ENCODE assay signal across 11 mouse cellular contexts in genomic region chr4:134018038-134018778, GRCm38 (mm10). TPM values are rescaled to one million over a fixed set of nuclear protein-coding genes. Genes with fewer than 3 reads are reported as not detected.
DNase-seq lines count a peak whose midpoint lies in the region; ATAC-seq lines count a peak whose summit lies in the region.
"Had no signal": no experiment of that assay in that cellular context is flagged by ENCODE, and none has a peak within 500 bp of the region (broad histone marks: within the 10 kb centered on the region; RNA-seq: fewer than 3 reads in every experiment).

No protein-coding gene starts in this region.

- H3K36me3 ChIP-seq in heart, embryonic 14.5 days (ENCODE audit: control insufficient read depth, insufficient read depth, low read length), result no peaks in the 10 kb centered on the region
- peaks cover 9% of the 10 kb centered on the region; the same call in 1 of the 2 replicates for H3K36me3 ChIP-seq in embryonic facial prominence, embryonic 10.5 days (replicated peaks)
- H3K36me3 ChIP-seq in intestine, embryonic 15.5 days, result no peaks in the 10 kb centered on the region
- H3K36me3 ChIP-seq in midbrain, embryonic 15.5 days (replicated peaks), result no peaks in the 10 kb centered on the region

- H3K27me3 ChIP-seq in heart, embryonic 14.5 days (ENCODE audit: control insufficient read depth, insufficient read depth, low read length), result peaks cover 48% of the 10 kb centered on the region
- no peaks in the 10 kb centered on the region for H3K27me3 ChIP-seq in embryonic facial prominence, embryonic 10.5 days (replicated peaks; ENCODE audit: low read depth, poor library complexity, severe bottlenecking)
- H3K27me3 ChIP-seq in intestine, embryonic 15.5 days (replicated peaks), result peaks cover 42% of the 10 kb centered on the region
- peaks cover 11% of the 10 kb centered on the region; the same call in 1 of the 2 replicates for H3K27me3 ChIP-seq in midbrain, embryonic 15.5 days (replicated peaks)

- H3K9ac ChIP-seq in heart, embryonic 14.5 days (ENCODE audit: low read length), result peak overlapping the region; percentile 11; the same call in 1 of the 2 replicates
- H3K9ac ChIP-seq in intestine, embryonic 15.5 days, result no peak overlapping the region
- peak overlapping the region; percentile 30; the same call in 1 of the 2 replicates for H3K9ac ChIP-seq in midbrain, embryonic 15.5 days

- peak overlapping the region; percentile 55 for H3K4me2 ChIP-seq in heart, embryonic 14.5 days (ENCODE audit: low read length)
- H3K4me2 ChIP-seq in intestine, embryonic 15.5 days (replicated peaks), result peak overlapping the region; percentile 49
- H3K4me2 ChIP-seq in midbrain, embryonic 15.5 days, result peak overlapping the region; percentile 63

- H3K4me3 ChIP-seq in heart, embryonic 14.5 days (ENCODE audit: control insufficient read depth in 1 of 2, insufficient read depth in 1 of 2, low read depth in 1 of 2, low read length in 2 of 2), result peak overlapping the region; percentile 20 to 24
- peak overlapping the region; percentile 69 for H3K4me3 ChIP-seq in embryonic facial prominence, embryonic 10.5 days
- H3K4me3 ChIP-seq in intestine, embryonic 15.5 days (replicated peaks), result peak overlapping the region; percentile 13; the same call in 1 of the 2 replicates
- peak overlapping the region; percentile 37 for H3K4me3 ChIP-seq in midbrain, embryonic 15.5 days
- H3K4me3 ChIP-seq: megakaryocyte, embryonic 14.5 days had no signal

- H3K27ac ChIP-seq in heart, embryonic 14.5 days (replicated peaks in 1 of 2; ENCODE audit: control insufficient read depth in 1 of 2, insufficient read depth in 1 of 2, low read depth in 2 of 2, low read length in 2 of 2), result no peak overlapping the region
- peak overlapping the region; percentile 89 for H3K27ac ChIP-seq in embryonic facial prominence, embryonic 10.5 days (replicated peaks)
- H3K27ac ChIP-seq in intestine, embryonic 15.5 days, result no peak overlapping the region
- H3K27ac ChIP-seq in midbrain, embryonic 15.5 days, result no peak overlapping the region

- no peaks in the 10 kb centered on the region for H3K9me3 ChIP-seq in heart, embryonic 14.5 days (ENCODE audit: control insufficient read depth, low read length)
- H3K9me3 ChIP-seq in embryonic facial prominence, embryonic 10.5 days, result no peaks in the 10 kb centered on the region
- H3K9me3 ChIP-seq in intestine, embryonic 15.5 days, result no peaks in the 10 kb centered on the region
- no peaks in the 10 kb centered on the region for H3K9me3 ChIP-seq in midbrain, embryonic 15.5 days

- WGBS in heart, embryonic 14.5 days, result under 1% methylated on average over 45 of the region's 46 CpGs
- under 1% methylated on average over 46 of the region's 46 CpGs for WGBS in embryonic facial prominence, embryonic 10.5 days
- WGBS in intestine, embryonic 15.5 days, result 1% methylated on average over 46 of the region's 46 CpGs
- WGBS in midbrain, embryonic 15.5 days, result under 1% methylated on average over 45 of the region's 46 CpGs

- H3K4me1 ChIP-seq in heart, embryonic 14.5 days (ENCODE audit: control insufficient read depth in 2 of 2, insufficient read depth in 2 of 2, low read length in 2 of 2), result peaks cover 8 to 14% of the 10 kb centered on the region in 2 experiments; a peak in 2 of 4 replicates
- peaks cover 72% of the 10 kb centered on the region for H3K4me1 ChIP-seq in embryonic facial prominence, embryonic 10.5 days
- peaks cover 21% of the 10 kb centered on the region for H3K4me1 ChIP-seq in intestine, embryonic 15.5 days (replicated peaks)
- H3K4me1 ChIP-seq in midbrain, embryonic 15.5 days, result peaks cover 38% of the 10 kb centered on the region

- no peak for ATAC-seq in heart, embryonic 14.5 days (ENCODE audit: insufficient number of reproducible peaks, insufficient read depth, low FRiP score, low read depth)
- no peak for ATAC-seq in intestine, embryonic 15.5 days
- no peak for ATAC-seq in midbrain, embryonic 15.5 days (replicated peaks)
- no peak for ATAC-seq in erythroid progenitor cell, adult 5-6 weeks (replicated peaks; ENCODE audit: low FRiP score, poor library complexity, severe bottlenecking)

- DNase-seq in heart, adult 18-20 months, result no peak
- peak; percentile 79 for DNase-seq in embryonic facial prominence, embryonic 10.5 days (ENCODE audit: low spot score)
- no peak for DNase-seq in cerebellum, adult 8-10 months
- DNase-seq in left cerebral cortex, adult 11 months (ENCODE audit: low spot score), result no peak
- DNase-seq: thymus, postnatal 14 days had no signal

RNA-seq across cellular contexts. Expression of gene Lin28a, which starts 0.4 kb away (rescaled TPM):
- 0.15 and 0.16 TPM in 2 replicates for polyA plus RNA-seq in heart, embryonic 14.5 days (2014; fragmentation: Nextera tagmentation; extraction: Ambion mirVana)
- not detected for total RNA-seq in heart, adult 18-20 months (2021)
- 18.7 and 24.2 TPM in 2 replicates for polyA plus RNA-seq in embryonic facial prominence, embryonic 10.5 days (2016; fragmentation: Nextera tagmentation; extraction: Ambion mirVana)
- polyA plus RNA-seq in intestine, embryonic 15.5 days (2015; fragmentation: Nextera tagmentation; extraction: Ambion mirVana), result 0.05 and 0.10 TPM in 2 replicates
- polyA plus RNA-seq in midbrain, embryonic 15.5 days (2015; fragmentation: Nextera tagmentation; extraction: Ambion mirVana), result 0.27 and 0.64 TPM in 2 replicates
- total RNA-seq in erythroid progenitor cell, adult 5-6 weeks (2015; ENCODE audit: low replicate concordance), result 1.1 and 2.1 TPM in 2 replicates
- total RNA-seq in erythroid progenitor cell, adult 5-6 weeks (2017; ENCODE audit: low replicate concordance), result 1.0 and 2.2 TPM in 2 replicates
- polyA plus RNA-seq: gonadal fat pad, adult 2 months had no signal

RNA-seq across cellular contexts. Expression of gene Dhdds, which starts 17.5 kb away (rescaled TPM):
- 37.4 and 38.3 TPM in 2 replicates for polyA plus RNA-seq in heart, embryonic 14.5 days (2014; fragmentation: Nextera tagmentation; extraction: Ambion mirVana)
- 10 to 100 TPM; 29.9 to 31.9 TPM for total RNA-seq in heart, adult 18-20 months (2021)
- 41.2 and 42.1 TPM in 2 replicates for polyA plus RNA-seq in embryonic facial prominence, embryonic 10.5 days (2016; fragmentation: Nextera tagmentation; extraction: Ambion mirVana)
- 40.3 and 41.9 TPM in 2 replicates for polyA plus RNA-seq in intestine, embryonic 15.5 days (2015; fragmentation: Nextera tagmentation; extraction: Ambion mirVana)
- 45.9 and 48.2 TPM in 2 replicates for polyA plus RNA-seq in midbrain, embryonic 15.5 days (2015; fragmentation: Nextera tagmentation; extraction: Ambion mirVana)
- 9.4 and 10.1 TPM in 2 replicates for total RNA-seq in erythroid progenitor cell, adult 5-6 weeks (2015; ENCODE audit: low replicate concordance)
- 10.1 and 12.1 TPM in 2 replicates for total RNA-seq in erythroid progenitor cell, adult 5-6 weeks (2017; ENCODE audit: low replicate concordance)

RNA-seq across cellular contexts. Expression of gene Zfp683, which starts 35.4 kb away (rescaled TPM):
- not detected in 2 replicates for polyA plus RNA-seq in heart, embryonic 14.5 days (2014; fragmentation: Nextera tagmentation; extraction: Ambion mirVana)
- not detected for total RNA-seq in heart, adult 18-20 months (2021)
- not detected in 2 replicates for polyA plus RNA-seq in embryonic facial prominence, embryonic 10.5 days (2016; fragmentation: Nextera tagmentation; extraction: Ambion mirVana)
- polyA plus RNA-seq in intestine, embryonic 15.5 days (2015; fragmentation: Nextera tagmentation; extraction: Ambion mirVana), result not detected in 2 replicates
- not detected in 2 replicates for polyA plus RNA-seq in midbrain, embryonic 15.5 days (2015; fragmentation: Nextera tagmentation; extraction: Ambion mirVana)
- not detected in 2 replicates for total RNA-seq in erythroid progenitor cell, adult 5-6 weeks (2015; ENCODE audit: low replicate concordance)
- total RNA-seq in erythroid progenitor cell, adult 5-6 weeks (2017; ENCODE audit: low replicate concordance), result not detected in 2 replicates

RNA-seq across cellular contexts. Expression of gene Crybg2, which starts 42.4 kb away (rescaled TPM):
- 0.12 TPM in 1 of 2 replicates, not detected in the other for polyA plus RNA-seq in heart, embryonic 14.5 days (2014; fragmentation: Nextera tagmentation; extraction: Ambion mirVana)
- under 1 TPM in 1 of 2 experiments, not detected in 1; 0.08 TPM for total RNA-seq in heart, adult 18-20 months (2021)
- 4.1 and 7.1 TPM in 2 replicates for polyA plus RNA-seq in embryonic facial prominence, embryonic 10.5 days (2016; fragmentation: Nextera tagmentation; extraction: Ambion mirVana)
- polyA plus RNA-seq in intestine, embryonic 15.5 days (2015; fragmentation: Nextera tagmentation; extraction: Ambion mirVana), result 14.9 and 16.6 TPM in 2 replicates
- 2.4 and 4.2 TPM in 2 replicates for polyA plus RNA-seq in midbrain, embryonic 15.5 days (2015; fragmentation: Nextera tagmentation; extraction: Ambion mirVana)
- total RNA-seq in erythroid progenitor cell, adult 5-6 weeks (2015; ENCODE audit: low replicate concordance), result 5.0 TPM in 1 of 2 replicates, not detected in the other
- not detected in 2 replicates for total RNA-seq in erythroid progenitor cell, adult 5-6 weeks (2017; ENCODE audit: low replicate concordance)

RNA-seq across cellular contexts. Expression of gene Hmgn2, which starts 49.8 kb away (rescaled TPM):
- polyA plus RNA-seq in heart, embryonic 14.5 days (2014; fragmentation: Nextera tagmentation; extraction: Ambion mirVana), result 1,614 and 1,711 TPM in 2 replicates
- total RNA-seq in heart, adult 18-20 months (2021), result 100 to 1,000 TPM; 106 to 113 TPM
- polyA plus RNA-seq in embryonic facial prominence, embryonic 10.5 days (2016; fragmentation: Nextera tagmentation; extraction: Ambion mirVana), result 2,976 and 3,167 TPM in 2 replicates
- 1,763 and 2,086 TPM in 2 replicates for polyA plus RNA-seq in intestine, embryonic 15.5 days (2015; fragmentation: Nextera tagmentation; extraction: Ambion mirVana)
- 876 and 917 TPM in 2 replicates for polyA plus RNA-seq in midbrain, embryonic 15.5 days (2015; fragmentation: Nextera tagmentation; extraction: Ambion mirVana)
- total RNA-seq in erythroid progenitor cell, adult 5-6 weeks (2015; ENCODE audit: low replicate concordance), result 1,062 and 1,086 TPM in 2 replicates
- 532 and 653 TPM in 2 replicates for total RNA-seq in erythroid progenitor cell, adult 5-6 weeks (2017; ENCODE audit: low replicate concordance)

Comparison
In these comparisons a context has a peak if more than half of its experiments do, and no peak if none do; other contexts are left out.
1. H3K4me3 ChIP-seq: peak in every context shown above with its lines; median percentile 69 in embryonic facial prominence, embryonic 10.5 days; 37 in midbrain, embryonic 15.5 days; 22 in heart, embryonic 14.5 days; 13 in intestine, embryonic 15.5 days.
2. RNA of gene Lin28a, which starts 0.4 kb away (polyA plus RNA-seq): 18.7 to 24.2 TPM in embryonic facial prominence, embryonic 10.5 days; 0.27 to 0.64 TPM in midbrain, embryonic 15.5 days, 0.15 to 0.16 TPM in heart, embryonic 14.5 days and 0.05 to 0.10 TPM in intestine, embryonic 15.5 days; every median in the first group is over 10 times any median in the second.
3. Peak in every context shown above with its lines, with median percentiles within 50 percentile points of each other: H3K4me2 ChIP-seq.